Mouse (Mus musculus): ENCODE results near the gene Cep85l. TPM values are rescaled to one million over a fixed set of nuclear protein-coding genes. Genes with fewer than 3 reads are reported as not detected.

The Cep85l gene
- 6.5 and 7.7 TPM in 2 replicates for polyA plus RNA-seq (2014; fragmentation: Nextera tagmentation; extraction: Ambion mirVana)

GRCm38 (mm10) chr10:53379709-53380106 is at the start of gene Cep85l:
Gene Cep85l, minus strand, starts transcription at chr10:53379947.
- Histone ChIP-seq H3K4me2 (replicated peaks; ENCODE audit: low read depth, low read length) (peak within 1 kb of the TSS; percentile 74), H3K9ac (ENCODE audit: low read depth, low read length) (peak within 1 kb of the TSS; percentile 96), H3K36me3 (ENCODE audit: control insufficient read depth, insufficient read depth, low read length) (no peaks in the 10 kb centered on the region), H3K4me1 (ENCODE audit: control insufficient read depth, insufficient read depth, low read length) (peaks cover 9% of the 10 kb centered on the region; the same call in 1 of the 2 replicates), H3K27me3 (ENCODE audit: control insufficient read depth, insufficient read depth, low read length) (no peaks in the 10 kb centered on the region), H3K27ac (ENCODE audit: low read depth, low read length) (peak within 1 kb of the TSS; percentile 93), H3K9me3 (ENCODE audit: control insufficient read depth, low read length) (no peaks in the 10 kb centered on the region), H3K4me3 (ENCODE audit: low read length) (peak within 1 kb of the TSS; percentile 91)
- under 1% methylated on average over 26 of the region's 31 CpGs for WGBS
- peak; percentile 99 for ATAC-seq (ENCODE audit: low FRiP score, low TSS enrichment)

GRCm38 (mm10) chr10:53428695-53429447 is 49.1 kb upstream of the Cep85l start:
- WGBS, result 66% methylated on average over 7 of the region's 7 CpGs
- H3K4me3 ChIP-seq (ENCODE audit: low read length), result no peak overlapping the region
- no peaks in the 10 kb centered on the region for H3K36me3 ChIP-seq (ENCODE audit: control insufficient read depth, insufficient read depth, low read length)
- no peak overlapping the region for H3K27ac ChIP-seq (ENCODE audit: low read depth, low read length)
- no peaks in the 10 kb centered on the region for H3K4me1 ChIP-seq (ENCODE audit: control insufficient read depth, insufficient read depth, low read length)
- H3K9ac ChIP-seq (ENCODE audit: low read depth, low read length), result no peak overlapping the region
- H3K9me3 ChIP-seq (ENCODE audit: control insufficient read depth, low read length), result no peaks in the 10 kb centered on the region
- H3K4me2 ChIP-seq (replicated peaks; ENCODE audit: low read depth, low read length), result no peak overlapping the region
- H3K27me3 ChIP-seq (ENCODE audit: control insufficient read depth, insufficient read depth, low read length), result no peaks in the 10 kb centered on the region
- ATAC-seq (ENCODE audit: low FRiP score, low TSS enrichment), result no peak

GRCm38 (mm10) chr10:53426524-53426923 is 46.8 kb upstream of the Cep85l start:
- no peaks in the 10 kb centered on the region for H3K4me1 ChIP-seq (ENCODE audit: control insufficient read depth, insufficient read depth, low read length)
- H3K4me3 ChIP-seq (ENCODE audit: low read length), result no peak overlapping the region
- no peaks in the 10 kb centered on the region for H3K9me3 ChIP-seq (ENCODE audit: control insufficient read depth, low read length)
- H3K27ac ChIP-seq (ENCODE audit: low read depth, low read length), result no peak overlapping the region
- H3K9ac ChIP-seq (ENCODE audit: low read depth, low read length), result no peak overlapping the region
- no peaks in the 10 kb centered on the region for H3K27me3 ChIP-seq (ENCODE audit: control insufficient read depth, insufficient read depth, low read length)
- no peak overlapping the region for H3K4me2 ChIP-seq (replicated peaks; ENCODE audit: low read depth, low read length)
- ATAC-seq (ENCODE audit: low FRiP score, low TSS enrichment), result no peak
- no peaks in the 10 kb centered on the region for H3K36me3 ChIP-seq (ENCODE audit: control insufficient read depth, insufficient read depth, low read length)
- WGBS, result 91% methylated on average over 2 of the region's 2 CpGs

GRCm38 (mm10) chr10:53423091-53423490 is 43.3 kb upstream of the Cep85l start:
- Histone ChIP-seq H3K4me3 (ENCODE audit: low read length) (no peak overlapping the region), H3K4me2 (replicated peaks; ENCODE audit: low read depth, low read length) (no peak overlapping the region), H3K9ac (ENCODE audit: low read depth, low read length) (no peak overlapping the region), H3K4me1 (ENCODE audit: control insufficient read depth, insufficient read depth, low read length) (no peaks in the 10 kb centered on the region), H3K36me3 (ENCODE audit: control insufficient read depth, insufficient read depth, low read length) (no peaks in the 10 kb centered on the region), H3K27ac (ENCODE audit: low read depth, low read length) (no peak overlapping the region), H3K9me3 (ENCODE audit: control insufficient read depth, low read length) (no peaks in the 10 kb centered on the region), H3K27me3 (ENCODE audit: control insufficient read depth, insufficient read depth, low read length) (no peaks in the 10 kb centered on the region)
- 97% methylated on average over 1 of the region's 1 CpGs for WGBS
- ATAC-seq (ENCODE audit: low FRiP score, low TSS enrichment), result no peak

GRCm38 (mm10) chr10:53422206-53422605 is 42.5 kb upstream of the Cep85l start:
- 24% methylated on average over 1 of the region's 1 CpGs for WGBS
- no peak overlapping the region for H3K4me3 ChIP-seq (ENCODE audit: low read length)
- no peaks in the 10 kb centered on the region for H3K27me3 ChIP-seq (ENCODE audit: control insufficient read depth, insufficient read depth, low read length)
- H3K4me2 ChIP-seq (replicated peaks; ENCODE audit: low read depth, low read length), result no peak overlapping the region
- ATAC-seq (ENCODE audit: low FRiP score, low TSS enrichment), result no peak
- H3K36me3 ChIP-seq (ENCODE audit: control insufficient read depth, insufficient read depth, low read length), result no peaks in the 10 kb centered on the region
- H3K9ac ChIP-seq (ENCODE audit: low read depth, low read length), result no peak overlapping the region
- H3K27ac ChIP-seq (ENCODE audit: low read depth, low read length), result no peak overlapping the region
- no peaks in the 10 kb centered on the region for H3K9me3 ChIP-seq (ENCODE audit: control insufficient read depth, low read length)
- no peaks in the 10 kb centered on the region for H3K4me1 ChIP-seq (ENCODE audit: control insufficient read depth, insufficient read depth, low read length)

GRCm38 (mm10) chr10:53421613-53422012 is 41.9 kb upstream of the Cep85l start:
- no peak for ATAC-seq (ENCODE audit: low FRiP score, low TSS enrichment)
- Histone ChIP-seq H3K4me3 (ENCODE audit: low read length) (no peak overlapping the region), H3K9me3 (ENCODE audit: control insufficient read depth, low read length) (no peaks in the 10 kb centered on the region), H3K4me2 (replicated peaks; ENCODE audit: low read depth, low read length) (no peak overlapping the region), H3K4me1 (ENCODE audit: control insufficient read depth, insufficient read depth, low read length) (no peaks in the 10 kb centered on the region), H3K36me3 (ENCODE audit: control insufficient read depth, insufficient read depth, low read length) (no peaks in the 10 kb centered on the region), H3K27ac (ENCODE audit: low read depth, low read length) (no peak overlapping the region), H3K27me3 (ENCODE audit: control insufficient read depth, insufficient read depth, low read length) (no peaks in the 10 kb centered on the region), H3K9ac (ENCODE audit: low read depth, low read length) (no peak overlapping the region)
- 36% methylated on average over 6 of the region's 6 CpGs for WGBS

GRCm38 (mm10) chr10:53420069-53420468 is 40.3 kb upstream of the Cep85l start:
- H3K36me3 ChIP-seq (ENCODE audit: control insufficient read depth, insufficient read depth, low read length), result no peaks in the 10 kb centered on the region
- no peak overlapping the region for H3K27ac ChIP-seq (ENCODE audit: low read depth, low read length)
- no peak overlapping the region for H3K4me3 ChIP-seq (ENCODE audit: low read length)
- H3K9me3 ChIP-seq (ENCODE audit: control insufficient read depth, low read length), result no peaks in the 10 kb centered on the region
- 0 out of 2 replicates have a peak, but pooled peaks cover 3% of the 10 kb centered on the region for H3K4me1 ChIP-seq (ENCODE audit: control insufficient read depth, insufficient read depth, low read length)
- H3K9ac ChIP-seq (ENCODE audit: low read depth, low read length), result no peak overlapping the region
- no peaks in the 10 kb centered on the region for H3K27me3 ChIP-seq (ENCODE audit: control insufficient read depth, insufficient read depth, low read length)
- no peak overlapping the region for H3K4me2 ChIP-seq (replicated peaks; ENCODE audit: low read depth, low read length)
- no peak for ATAC-seq (ENCODE audit: low FRiP score, low TSS enrichment)

GRCm38 (mm10) chr10:53419139-53419935 is 39.6 kb upstream of the Cep85l start:
- H3K4me2 ChIP-seq (replicated peaks; ENCODE audit: low read depth, low read length), result no peak overlapping the region
- H3K27ac ChIP-seq (ENCODE audit: low read depth, low read length), result no peak overlapping the region
- H3K9ac ChIP-seq (ENCODE audit: low read depth, low read length), result no peak overlapping the region
- H3K4me1 ChIP-seq (ENCODE audit: control insufficient read depth, insufficient read depth, low read length), result peaks cover 6% of the 10 kb centered on the region; the same call in 1 of the 2 replicates
- no peak for ATAC-seq (ENCODE audit: low FRiP score, low TSS enrichment)
- H3K4me3 ChIP-seq (ENCODE audit: low read length), result no peak overlapping the region
- H3K36me3 ChIP-seq (ENCODE audit: control insufficient read depth, insufficient read depth, low read length), result no peaks in the 10 kb centered on the region
- H3K9me3 ChIP-seq (ENCODE audit: control insufficient read depth, low read length), result no peaks in the 10 kb centered on the region
- H3K27me3 ChIP-seq (ENCODE audit: control insufficient read depth, insufficient read depth, low read length), result no peaks in the 10 kb centered on the region
- WGBS, result 73% methylated on average over 4 of the region's 4 CpGs

- peaks cover 8% of the 10 kb centered on the region; the same call in 1 of the 2 replicates for H3K4me1 ChIP-seq (ENCODE audit: control insufficient read depth, insufficient read depth, low read length)
- no peaks in the 10 kb centered on the region for H3K27me3 ChIP-seq (ENCODE audit: control insufficient read depth, insufficient read depth, low read length)
- no peak for ATAC-seq (ENCODE audit: low FRiP score, low TSS enrichment)
- no peak overlapping the region for H3K4me3 ChIP-seq (ENCODE audit: low read length)
- H3K4me2 ChIP-seq (replicated peaks; ENCODE audit: low read depth, low read length), result no peak overlapping the region
- WGBS, result 48% methylated on average over 2 of the region's 2 CpGs
- H3K27ac ChIP-seq (ENCODE audit: low read depth, low read length), result no peak overlapping the region
- no peaks in the 10 kb centered on the region for H3K36me3 ChIP-seq (ENCODE audit: control insufficient read depth, insufficient read depth, low read length)
- no peaks in the 10 kb centered on the region for H3K9me3 ChIP-seq (ENCODE audit: control insufficient read depth, low read length)
- H3K9ac ChIP-seq (ENCODE audit: low read depth, low read length), result no peak overlapping the region
Measured at GRCm38 (mm10) chr10:53417015-53417414, 37.3 kb upstream of the Cep85l start.
